In genomic region chr13:58534216-58534841, GRCm38 (mm10) we compare ENCODE assay signal across 17 mouse cellular contexts.
A peak's percentile ranks its signal among the peaks of the same experiment; 100 is the strongest.
DNase-seq lines count a peak whose midpoint lies in the region; ATAC-seq and TF ChIP-seq lines count a peak whose summit lies in the region.
"Had no signal": no experiment of that assay in that cellular context is flagged by ENCODE, and none has a peak within 500 bp of the region (broad histone marks: within the 10 kb centered on the region; RNA-seq: fewer than 3 reads in every experiment).

No protein-coding gene starts in this region.

- H3K4me3 ChIP-seq in heart, postnatal 0 days (ENCODE audit: low read depth, low read length): no peak overlapping the region
- H3K4me3 ChIP-seq in hindbrain, embryonic 11.5 days (ENCODE audit: low read depth, low read length): no peak overlapping the region
- H3K4me3 ChIP-seq: hindbrain, embryonic 13.5 days; midbrain, embryonic 10.5 days had no signal

- WGBS in heart, postnatal 0 days: 60% methylated on average over 7 of the region's 7 CpGs
- WGBS in hindbrain, embryonic 11.5 days: 76% methylated on average over 7 of the region's 7 CpGs

- TF ChIP-seq EP300 in heart, postnatal 0 days (IDR thresholded peaks at IDR 0.05; ENCODE audit: low read depth): no peak

- H3K9ac ChIP-seq in heart, postnatal 0 days (replicated peaks; ENCODE audit: low read depth, low read length): no peak overlapping the region
- H3K9ac ChIP-seq in hindbrain, embryonic 11.5 days (ENCODE audit: low read depth, low read length): no peak overlapping the region
- H3K9ac ChIP-seq: forebrain, postnatal 0 days; hindbrain, embryonic 13.5 days; lung, embryonic 14.5 days had no signal

- H3K4me2 ChIP-seq in heart, postnatal 0 days (ENCODE audit: low read depth, low read length): no peak overlapping the region
- no peak overlapping the region for H3K4me2 ChIP-seq in hindbrain, embryonic 11.5 days (replicated peaks; ENCODE audit: low read depth, low read length)
- H3K4me2 ChIP-seq: hindbrain, embryonic 13.5 days; lung, embryonic 14.5 days had no signal

- no peaks in the 10 kb centered on the region for H3K27me3 ChIP-seq in heart, postnatal 0 days (ENCODE audit: control insufficient read depth, insufficient read depth, low read length)
- no peaks in the 10 kb centered on the region for H3K27me3 ChIP-seq in hindbrain, embryonic 11.5 days (ENCODE audit: control insufficient read depth, insufficient read depth, low read length)
- H3K27me3 ChIP-seq: hindbrain, embryonic 13.5 days had no signal

- no peaks in the 10 kb centered on the region for H3K4me1 ChIP-seq in heart, postnatal 0 days (ENCODE audit: control insufficient read depth, insufficient read depth)
- H3K4me1 ChIP-seq in hindbrain, embryonic 11.5 days (replicated peaks; ENCODE audit: control insufficient read depth, insufficient read depth, low read length): no peaks in the 10 kb centered on the region
- H3K4me1 ChIP-seq: hindbrain, embryonic 13.5 days had no signal

- no peak for DNase-seq in heart, postnatal 0 days (ENCODE audit: low spot score)
- no peak for DNase-seq in heart, adult 8-10 months (ENCODE audit: low spot score)
- peak; percentile 18 for DNase-seq in urinary bladder, postnatal 25 days (ENCODE audit: low spot score)
- no peak for DNase-seq in urinary bladder, postnatal 10 days (ENCODE audit: low spot score)
- DNase-seq in adipocyte (ENCODE audit: low spot score): peak; percentile 19
- no peak for DNase-seq in hindbrain, embryonic 11.5 days (ENCODE audit: low spot score)
- no peak for DNase-seq in cerebellum, adult 11 months
- no peak for DNase-seq in layer of hippocampus, postnatal 25 days (ENCODE audit: extremely low spot score in 1 of 2, low spot score in 1 of 2)
- DNase-seq: adrenal gland, postnatal 25 days; forebrain, postnatal 0 days; gastrocnemius, postnatal 25 days; kidney, adult 9 months; lung, embryonic 14.5 days; right cerebral cortex, postnatal 4 days had no signal

- H3K9me3 ChIP-seq in heart, postnatal 0 days (replicated peaks; ENCODE audit: control insufficient read depth, low read length): no peaks in the 10 kb centered on the region
- no peaks in the 10 kb centered on the region for H3K9me3 ChIP-seq in hindbrain, embryonic 11.5 days (ENCODE audit: control insufficient read depth, low read length)
- H3K9me3 ChIP-seq: hindbrain, embryonic 13.5 days; midbrain, embryonic 10.5 days had no signal

- 0 out of 2 replicates have a peak overlapping the region, but pooled peaks have one; percentile 7 for H3K27ac ChIP-seq in heart, postnatal 0 days (ENCODE audit: low read depth)
- no peak overlapping the region for H3K27ac ChIP-seq in hindbrain, embryonic 11.5 days (ENCODE audit: low read depth, low read length)
- H3K27ac ChIP-seq: hindbrain, embryonic 13.5 days; midbrain, embryonic 10.5 days had no signal

- ATAC-seq in heart, postnatal 0 days (ENCODE audit: insufficient read depth, low read depth): no peak
- no peak for ATAC-seq in hindbrain, embryonic 11.5 days (ENCODE audit: low FRiP score)
- ATAC-seq: CD4-positive, CD25-positive, alpha-beta regulatory T cell, adult 4 months; forebrain, postnatal 0 days had no signal

- no peak for TF ChIP-seq CTCF in heart, postnatal 0 days (IDR thresholded peaks at IDR 0.05; ENCODE audit: low read depth)

- no peaks in the 10 kb centered on the region for H3K36me3 ChIP-seq in heart, postnatal 0 days (replicated peaks; ENCODE audit: control insufficient read depth, insufficient read depth, low read length)
- H3K36me3 ChIP-seq in hindbrain, embryonic 11.5 days (ENCODE audit: control insufficient read depth, insufficient read depth, low read length): no peaks in the 10 kb centered on the region
- H3K36me3 ChIP-seq: hindbrain, embryonic 13.5 days; midbrain, embryonic 10.5 days had no signal

Comparison
In these comparisons a context has a peak if more than half of its experiments do, and no peak if none do; other contexts are left out.
1. DNase-seq: peak in urinary bladder, postnatal 25 days (single experiment) and adipocyte (single experiment); none in heart, postnatal 0 days (single experiment), heart, adult 8-10 months (single experiment), urinary bladder, postnatal 10 days (single experiment), hindbrain, embryonic 11.5 days (single experiment), cerebellum, adult 11 months (single experiment) and layer of hippocampus, postnatal 25 days (0 of 2).